Mouse (Mus musculus): Measurements from ENCODE around the gene Prdm1.

DNA sequence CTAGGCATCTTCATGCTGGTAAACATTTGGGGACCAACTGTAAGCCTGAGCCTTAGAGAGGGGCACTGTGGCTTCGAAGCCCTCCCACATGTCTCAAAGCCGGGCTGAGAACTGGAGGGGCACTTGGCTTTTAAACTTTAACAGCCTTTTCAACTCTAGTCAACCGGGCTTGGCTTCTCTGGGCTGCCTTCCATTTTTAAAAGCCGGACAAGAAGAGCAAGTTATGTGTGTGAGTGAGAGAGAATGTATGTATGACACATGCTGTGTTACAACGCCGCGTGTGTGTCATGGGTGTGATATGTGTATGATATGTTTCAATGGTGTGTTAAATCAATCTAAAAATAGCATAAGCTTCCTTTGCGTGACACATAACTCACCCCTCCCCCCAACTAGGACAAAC lies 66.0 kb downstream of the Prdm1 start:
- TF ChIP-seq POLR2A (IDR thresholded peaks at IDR 0.05; ENCODE audit: insufficient read depth, low read depth, low read length) (no peak), CTCF (IDR thresholded peaks at IDR 0.05) (no peak)
